28 mouse cellular contexts compared by ENCODE assay signal in the genomic region with DNA sequence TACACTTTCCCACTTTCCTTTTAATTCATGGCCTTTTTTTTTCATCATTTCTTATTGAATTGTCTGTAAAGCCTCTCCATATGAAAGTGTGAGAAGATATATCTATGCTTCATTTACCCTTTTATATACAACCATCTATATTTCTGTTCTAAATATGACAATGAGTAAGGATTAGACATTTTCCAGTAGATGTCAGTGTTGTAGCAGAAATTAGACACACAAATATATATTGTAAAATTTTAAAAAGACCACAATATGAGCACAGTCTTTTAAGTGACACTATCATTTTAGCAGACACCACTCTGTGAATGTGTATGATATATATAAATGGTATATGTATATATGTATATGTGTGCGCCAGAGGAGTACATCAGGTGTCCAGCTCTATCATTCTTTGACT. TPM values are rescaled to one million over a fixed set of nuclear protein-coding genes. Genes with fewer than 3 reads are reported as not detected.
A peak's percentile ranks its signal among the peaks of the same experiment; 100 is the strongest.
DNase-seq lines count a peak whose midpoint lies in the region; TF ChIP-seq lines count a peak whose summit lies in the region.
"Had no signal": no experiment of that assay in that cellular context is flagged by ENCODE, and none has a peak within 500 bp of the region (broad histone marks: within the 10 kb centered on the region; RNA-seq: fewer than 3 reads in every experiment).

No protein-coding gene starts in this region.

- no peaks in the 10 kb centered on the region for H3K79me2 ChIP-seq in MEL (ENCODE audit: control insufficient read depth, insufficient read depth, low read length, poor library complexity)

- no peak overlapping the region for H3K9ac ChIP-seq in MEL (ENCODE audit: control insufficient read depth, low read depth, low read length, poor library complexity, severe bottlenecking)
- H3K9ac ChIP-seq: forebrain, embryonic 15.5 days; hindbrain, embryonic 13.5 days; neural tube, embryonic 12.5 days had no signal

- no peaks in the 10 kb centered on the region for H3K36me3 ChIP-seq in MEL (ENCODE audit: control insufficient read depth in 1 of 2, insufficient read depth in 2 of 2, low read length in 2 of 2)
- H3K36me3 ChIP-seq: forebrain, embryonic 15.5 days; hindbrain, embryonic 13.5 days; midbrain, embryonic 10.5 days; neural tube, embryonic 12.5 days had no signal

- no peaks in the 10 kb centered on the region for H3K27me3 ChIP-seq in MEL (ENCODE audit: control insufficient read depth in 1 of 2, insufficient read depth in 2 of 2, low read length in 2 of 2)
- H3K27me3 ChIP-seq: forebrain, embryonic 15.5 days; hindbrain, embryonic 13.5 days; neural tube, embryonic 12.5 days had no signal

- no peak for TF ChIP-seq POLR2A in MEL (IDR thresholded peaks at IDR 0.05; ENCODE audit: control insufficient read depth in 1 of 2, insufficient read depth in 1 of 2, low read depth in 1 of 2, low read length in 2 of 2, poor library complexity in 1 of 2)

- H3K9me3 ChIP-seq in MEL (replicated peaks; ENCODE audit: insufficient read depth, low read length), result no peaks in the 10 kb centered on the region
- H3K9me3 ChIP-seq: forebrain, embryonic 15.5 days; hindbrain, embryonic 13.5 days; midbrain, embryonic 10.5 days; neural tube, embryonic 12.5 days had no signal

- intact Hi-C loops in left cerebral cortex, adult 2 months (cut with DNase I), result loop anchor here (5.0 kb wide), 1 partner anchor 110 kb away; no protein-coding TSS in a partner anchor
- intact Hi-C loops in left cerebral cortex, postnatal 4 days (cut with DNase I), result loop anchor here (1.0 kb wide), 1 partner anchor 43 kb away; no protein-coding TSS in a partner anchor
- intact Hi-C loops in heart, postnatal 14 days (cut with DNase I), result loop anchor here (5.0 kb wide), 1 partner anchor 110 kb away; no protein-coding TSS in a partner anchor

- no peak for TF ChIP-seq EP300 in MEL (IDR thresholded peaks at IDR 0.05; ENCODE audit: low read depth in 1 of 2, low read length in 2 of 2)

- no peak overlapping the region for H3K4me3 ChIP-seq in left cerebral cortex, adult 2 months
- no peak overlapping the region for H3K4me3 ChIP-seq in MEL (ENCODE audit: control insufficient read depth in 1 of 2, insufficient read depth in 1 of 2, low read depth in 2 of 2, low read length in 2 of 2)
- H3K4me3 ChIP-seq: forebrain, embryonic 15.5 days; hindbrain, embryonic 13.5 days; midbrain, embryonic 10.5 days; neural tube, embryonic 12.5 days had no signal

- TF ChIP-seq CTCF in left cerebral cortex, adult 2 months (IDR thresholded peaks at IDR 0.05), result peak; percentile 21
- no peak; a peak in 1 of 6 replicates for TF ChIP-seq CTCF in MEL (IDR thresholded peaks at IDR 0.05 in 2 of 3, conservative IDR thresholded peaks at IDR 0.05 in 1 of 3; ENCODE audit: control insufficient read depth in 1 of 3, insufficient read depth in 1 of 3, low read depth in 2 of 3, low read length in 3 of 3, poor library complexity in 1 of 3, severe bottlenecking in 1 of 3)

- H3K4me1 ChIP-seq in MEL (ENCODE audit: control insufficient read depth in 1 of 2, insufficient read depth in 2 of 2, low read length in 2 of 2), result no peaks in the 10 kb centered on the region
- H3K4me1 ChIP-seq: forebrain, embryonic 15.5 days; hindbrain, embryonic 13.5 days; midbrain, embryonic 10.5 days; neural tube, embryonic 12.5 days had no signal

- DNase-seq in left cerebral cortex, adult 2 months (ENCODE audit: extremely low spot score in 1 of 2, low spot score in 2 of 2), result no peak
- DNase-seq in left cerebral cortex, postnatal 4 days, result no peak
- DNase-seq in MEL (ENCODE audit: low read depth, low spot score), result no peak
- peak; percentile 63 for DNase-seq in induced T-regulatory cell, adult 2 months (ENCODE audit: low read depth)
- no peak for DNase-seq in heart, postnatal 14 days
- DNase-seq in T-cell, adult 2 months (ENCODE audit: low spot score), result no peak
- DNase-seq in adrenal gland, postnatal 36 days, result no peak
- DNase-seq: adrenal gland, postnatal 10 days; cerebellum, adult 11 months; cerebellum, postnatal 14 days; embryo, embryonic 11 days; gastrocnemius, postnatal 36 days; heart, postnatal 10 days; kidney, adult 11 months; kidney, postnatal 14 days; lung, adult 2 months; lung, postnatal 36 days; right cerebral cortex, adult 18-20 months; thymus, postnatal 4 days had no signal

- H3K27ac ChIP-seq in left cerebral cortex, adult 2 months, result no peak overlapping the region
- no peak overlapping the region for H3K27ac ChIP-seq in MEL (ENCODE audit: control insufficient read depth, low read depth, low read length)
- H3K27ac ChIP-seq: forebrain, embryonic 15.5 days; hindbrain, embryonic 13.5 days; midbrain, embryonic 10.5 days; neural tube, embryonic 12.5 days had no signal

- peak; percentile 11; the same call in 1 of the 2 replicates for TF ChIP-seq RAD21 in MEL (IDR thresholded peaks at IDR 0.05; ENCODE audit: low read depth, low read length)

TF ChIP-seq in MEL, 35 proteins besides CTCF, POLR2A, EP300 and RAD21:
- TF ChIP-seq ZC3H11A (IDR thresholded peaks at IDR 0.05; ENCODE audit: low read depth, low read length), result no peak
- no peak for TF ChIP-seq RCOR1 (IDR thresholded peaks at IDR 0.05; ENCODE audit: low read depth, low read length)
- TF ChIP-seq MYC (IDR thresholded peaks at IDR 0.05; ENCODE audit: low read depth, low read length), result no peak
- TF ChIP-seq NELFE (IDR thresholded peaks at IDR 0.05; ENCODE audit: low read depth, low read length), result no peak
- no peak for TF ChIP-seq USF2 (IDR thresholded peaks at IDR 0.05; ENCODE audit: borderline replicate concordance in 1 of 2, insufficient read depth in 1 of 2, low read depth in 1 of 2, low read length in 2 of 2)
- TF ChIP-seq GATA1 (IDR thresholded peaks at IDR 0.05; ENCODE audit: low read depth, low read length), result no peak
- TF ChIP-seq POLR2AphosphoS2 (IDR thresholded peaks at IDR 0.05; ENCODE audit: low read length), result no peak
- no peak for TF ChIP-seq ZKSCAN1 (IDR thresholded peaks at IDR 0.05; ENCODE audit: low read depth, low read length)
- TF ChIP-seq POLR2AphosphoS5 (IDR thresholded peaks at IDR 0.05; ENCODE audit: borderline replicate concordance, low read depth, low read length), result no peak
- TF ChIP-seq HCFC1 (IDR thresholded peaks at IDR 0.05; ENCODE audit: low read depth, low read length), result no peak
- no peak for TF ChIP-seq ETS1 (IDR thresholded peaks at IDR 0.05; ENCODE audit: low read depth, low read length)
- TF ChIP-seq ZMIZ1 (IDR thresholded peaks at IDR 0.05; ENCODE audit: low read depth, low read length), result no peak
- TF ChIP-seq MAFK (IDR thresholded peaks at IDR 0.05; ENCODE audit: borderline replicate concordance, low read depth, low read length), result no peak
- TF ChIP-seq TBP (IDR thresholded peaks at IDR 0.05; ENCODE audit: low read depth, low read length), result no peak
- TF ChIP-seq E2F4 (IDR thresholded peaks at IDR 0.05; ENCODE audit: borderline replicate concordance, low read depth, low read length), result no peak
- TF ChIP-seq CHD2 (IDR thresholded peaks at IDR 0.05; ENCODE audit: low read length), result no peak
- TF ChIP-seq SMC3 (IDR thresholded peaks at IDR 0.05; ENCODE audit: low read depth, low read length), result no peak
- TF ChIP-seq KAT2A (conservative IDR thresholded peaks at IDR 0.05; ENCODE audit: low read depth, low read length), result no peak
- no peak for TF ChIP-seq MXI1 (IDR thresholded peaks at IDR 0.05; ENCODE audit: low read depth, low read length)

RNA-seq across cellular contexts. Expression of gene Cd53, which starts 18.1 kb away (rescaled TPM):
- total RNA-seq in left cerebral cortex, adult 2 months (2021), result 1 to 10 TPM; 8.6 to 9.0 TPM
- total RNA-seq in left cerebral cortex, postnatal 4 days (2021), result 1 to 10 TPM; 3.2 to 3.4 TPM
- 0.58 and 0.69 TPM in 2 replicates for total RNA-seq in MEL (2012; rRNA removed)
- polyA plus RNA-seq in MEL (2012; ENCODE audit: insufficient read depth in 1 of 2, insufficient read length in 2 of 2, low read depth in 1 of 2, low replicate concordance in 2 of 2, missing spikeins in 1 of 2), result 1 to 10 TPM in 1 of 2 experiments, not detected in 1; 1.4 TPM
- 1 to 10 TPM; 4.0 to 5.4 TPM for total RNA-seq in heart, postnatal 14 days (2021)
- 10 to 100 TPM in 1 of 2 experiments, 1 to 10 TPM in 1; 7.8 to 10.4 TPM for total RNA-seq in adrenal gland, postnatal 36 days (2021)

RNA-seq across cellular contexts. Expression of gene Olfr266, which starts 54.3 kb away (rescaled TPM):
- not detected for total RNA-seq in left cerebral cortex, adult 2 months (2021)
- not detected for total RNA-seq in left cerebral cortex, postnatal 4 days (2021)
- not detected in 2 replicates for total RNA-seq in MEL (2012; rRNA removed)
- not detected for polyA plus RNA-seq in MEL (2012; ENCODE audit: insufficient read depth in 1 of 2, insufficient read length in 2 of 2, low read depth in 1 of 2, low replicate concordance in 2 of 2, missing spikeins in 1 of 2)
- not detected for total RNA-seq in heart, postnatal 14 days (2021)
- total RNA-seq in adrenal gland, postnatal 36 days (2021), result not detected
- total RNA-seq: adrenal gland, postnatal 10 days; gastrocnemius, postnatal 36 days; heart, postnatal 10 days; left cerebral cortex, adult 8-10 months had no signal
- polyA plus RNA-seq: embryonic facial prominence, embryonic 14.5 days; forebrain, embryonic 15.5 days; heart, embryonic 11.5 days; hindbrain, embryonic 13.5 days; limb, embryonic 11.5 days; liver, embryonic 11.5 days; lung, adult 2 months; midbrain, embryonic 10.5 days; neural tube, embryonic 12.5 days had no signal
